ENCODE assay signal across 21 mouse cellular contexts in genomic region chr9:94472963-94473582, GRCm38 (mm10).
DNase-seq lines count a peak whose midpoint lies in the region; ATAC-seq and TF ChIP-seq lines count a peak whose summit lies in the region.
"Had no signal": no experiment of that assay in that cellular context is flagged by ENCODE, and none has a peak within 500 bp of the region (broad histone marks: within the 10 kb centered on the region; RNA-seq: fewer than 3 reads in every experiment).

No protein-coding gene starts in this region.

- H3K27ac ChIP-seq in forebrain, embryonic 13.5 days = no peak overlapping the region
- H3K27ac ChIP-seq in forebrain, embryonic 16.5 days (ENCODE audit: low read length) = no peak overlapping the region
- H3K27ac ChIP-seq in midbrain, embryonic 13.5 days = peak overlapping the region; percentile 25; the same call in 1 of the 2 replicates
- no peak overlapping the region for H3K27ac ChIP-seq in midbrain, embryonic 10.5 days (replicated peaks)
- peak overlapping the region; percentile 52; the same call in 1 of the 2 replicates for H3K27ac ChIP-seq in hindbrain, embryonic 15.5 days (replicated peaks)
- H3K27ac ChIP-seq in midbrain, postnatal 0 days (ENCODE audit: low read depth, low read length) = 0 out of 2 replicates have a peak overlapping the region, but pooled peaks have one; percentile 19
- no peak overlapping the region for H3K27ac ChIP-seq in gastrocnemius, adult 2 months
- H3K27ac ChIP-seq: embryonic facial prominence, embryonic 10.5 days; liver, embryonic 13.5 days; neural tube, embryonic 12.5 days had no signal

- no peak overlapping the region for H3K4me3 ChIP-seq in forebrain, embryonic 13.5 days
- no peak overlapping the region for H3K4me3 ChIP-seq in forebrain, embryonic 16.5 days (replicated peaks; ENCODE audit: low read length)
- H3K4me3 ChIP-seq in midbrain, embryonic 13.5 days (replicated peaks) = no peak overlapping the region
- H3K4me3 ChIP-seq in midbrain, embryonic 10.5 days = no peak overlapping the region
- H3K4me3 ChIP-seq in hindbrain, embryonic 15.5 days = no peak overlapping the region
- no peak overlapping the region for H3K4me3 ChIP-seq in midbrain, postnatal 0 days (ENCODE audit: low read depth, low read length)
- no peak overlapping the region for H3K4me3 ChIP-seq in gastrocnemius, adult 2 months
- H3K4me3 ChIP-seq: embryonic facial prominence, embryonic 10.5 days; erythroblast, embryonic 14.5 days; liver, embryonic 13.5 days; neural tube, embryonic 12.5 days had no signal

- WGBS in forebrain, embryonic 13.5 days = 81% methylated on average over 10 of the region's 10 CpGs
- WGBS in forebrain, embryonic 16.5 days = 82% methylated on average over 10 of the region's 10 CpGs
- WGBS in midbrain, embryonic 13.5 days = 75% methylated on average over 10 of the region's 10 CpGs
- 81% methylated on average over 10 of the region's 10 CpGs for WGBS in midbrain, embryonic 10.5 days
- whole genome bisulfite sequencing in hindbrain, embryonic 15.5 days = 57% methylated on average over 10 of the region's 10 CpGs
- 58% methylated on average over 10 of the region's 10 CpGs for WGBS in midbrain, postnatal 0 days

- ATAC-seq in forebrain, embryonic 13.5 days = peak; percentile 55; the same call in 1 of the 2 replicates
- ATAC-seq in forebrain, embryonic 16.5 days = no peak
- peak; percentile 60 for ATAC-seq in midbrain, embryonic 13.5 days
- ATAC-seq in hindbrain, embryonic 15.5 days (ENCODE audit: low FRiP score, low read depth) = peak; percentile 77
- peak; percentile 69 for ATAC-seq in midbrain, postnatal 0 days (ENCODE audit: low FRiP score)

- no peak overlapping the region for H3K9ac ChIP-seq in forebrain, embryonic 13.5 days
- no peak overlapping the region for H3K9ac ChIP-seq in forebrain, embryonic 16.5 days (replicated peaks; ENCODE audit: low read depth, low read length)
- no peak overlapping the region for H3K9ac ChIP-seq in midbrain, embryonic 13.5 days (replicated peaks)
- H3K9ac ChIP-seq in hindbrain, embryonic 15.5 days = no peak overlapping the region
- H3K9ac ChIP-seq in midbrain, postnatal 0 days (replicated peaks; ENCODE audit: low read length, poor library complexity, severe bottlenecking) = 0 out of 2 replicates have a peak overlapping the region, but pooled peaks have one; percentile 15
- H3K9ac ChIP-seq: liver, embryonic 13.5 days; neural tube, embryonic 12.5 days had no signal

- no peaks in the 10 kb centered on the region for H3K27me3 ChIP-seq in forebrain, embryonic 13.5 days
- no peaks in the 10 kb centered on the region for H3K27me3 ChIP-seq in forebrain, embryonic 16.5 days (replicated peaks; ENCODE audit: control insufficient read depth, insufficient read depth, low read length)
- H3K27me3 ChIP-seq in midbrain, embryonic 13.5 days = no peaks in the 10 kb centered on the region
- H3K27me3 ChIP-seq in midbrain, embryonic 10.5 days (ENCODE audit: low read depth, poor library complexity, severe bottlenecking) = no peaks in the 10 kb centered on the region
- H3K27me3 ChIP-seq in hindbrain, embryonic 15.5 days = no peaks in the 10 kb centered on the region
- no peaks in the 10 kb centered on the region for H3K27me3 ChIP-seq in midbrain, postnatal 0 days (ENCODE audit: insufficient read depth, low read length)
- H3K27me3 ChIP-seq: CH12.LX; liver, embryonic 13.5 days; neural tube, embryonic 12.5 days had no signal

- no peaks in the 10 kb centered on the region for H3K4me1 ChIP-seq in forebrain, embryonic 13.5 days
- no peaks in the 10 kb centered on the region for H3K4me1 ChIP-seq in forebrain, embryonic 16.5 days (replicated peaks; ENCODE audit: control insufficient read depth, insufficient read depth, low read length)
- 0 out of 2 replicates have a peak, but pooled peaks cover 2% of the 10 kb centered on the region for H3K4me1 ChIP-seq in midbrain, embryonic 13.5 days (replicated peaks)
- H3K4me1 ChIP-seq in midbrain, embryonic 10.5 days = no peaks in the 10 kb centered on the region
- H3K4me1 ChIP-seq in hindbrain, embryonic 15.5 days (replicated peaks) = peaks cover 8% of the 10 kb centered on the region; the same call in 1 of the 2 replicates
- no peaks in the 10 kb centered on the region for H3K4me1 ChIP-seq in midbrain, postnatal 0 days (ENCODE audit: insufficient read depth, low read length)
- H3K4me1 ChIP-seq: embryonic facial prominence, embryonic 10.5 days; liver, embryonic 13.5 days; neural tube, embryonic 12.5 days had no signal

- intact Hi-C loops in gastrocnemius, adult 2 months (cut with DNase I) = no loop called here

- H3K4me2 ChIP-seq in forebrain, embryonic 13.5 days = no peak overlapping the region
- H3K4me2 ChIP-seq in forebrain, embryonic 16.5 days (ENCODE audit: low read length) = no peak overlapping the region
- no peak overlapping the region; the same call in 1 of the 2 replicates for H3K4me2 ChIP-seq in midbrain, embryonic 13.5 days (replicated peaks)
- peak overlapping the region; percentile 29; the same call in 1 of the 2 replicates for H3K4me2 ChIP-seq in hindbrain, embryonic 15.5 days
- no peak overlapping the region for H3K4me2 ChIP-seq in midbrain, postnatal 0 days (ENCODE audit: low read depth, low read length, poor library complexity, severe bottlenecking)
- H3K4me2 ChIP-seq: neural tube, embryonic 12.5 days had no signal

- no peak for TF ChIP-seq CTCF in midbrain, postnatal 0 days (IDR thresholded peaks at IDR 0.05)
- no peak for TF ChIP-seq CTCF in gastrocnemius, adult 2 months (IDR thresholded peaks at IDR 0.05)

- no peaks in the 10 kb centered on the region for H3K36me3 ChIP-seq in forebrain, embryonic 13.5 days (ENCODE audit: poor library complexity, severe bottlenecking)
- H3K36me3 ChIP-seq in forebrain, embryonic 16.5 days (ENCODE audit: control insufficient read depth, insufficient read depth) = no peaks in the 10 kb centered on the region
- H3K36me3 ChIP-seq in midbrain, embryonic 13.5 days = no peaks in the 10 kb centered on the region
- no peaks in the 10 kb centered on the region for H3K36me3 ChIP-seq in midbrain, embryonic 10.5 days
- H3K36me3 ChIP-seq in hindbrain, embryonic 15.5 days = no peaks in the 10 kb centered on the region
- H3K36me3 ChIP-seq in midbrain, postnatal 0 days (ENCODE audit: insufficient read depth, low read length) = no peaks in the 10 kb centered on the region
- H3K36me3 ChIP-seq: embryonic facial prominence, embryonic 10.5 days; liver, embryonic 13.5 days; neural tube, embryonic 12.5 days had no signal

- DNase-seq in midbrain, embryonic 10.5 days (ENCODE audit: low spot score) = no peak
- peak; percentile 19 for DNase-seq in midbrain, postnatal 0 days (ENCODE audit: low spot score)
- no peak for DNase-seq in gastrocnemius, adult 2 months
- DNase-seq in spleen, postnatal 4 days (ENCODE audit: low spot score in 2 of 2) = no peak
- DNase-seq: adrenal gland, postnatal 25 days; cerebellum, postnatal 36 days; heart, postnatal 10 days; kidney, adult 18-20 months; kidney, postnatal 14 days; liver, embryonic 13.5 days; lung, postnatal 14 days; retina, postnatal 1 day; thymus, postnatal 4 days had no signal

- H3K9me3 ChIP-seq in forebrain, embryonic 13.5 days (replicated peaks) = no peaks in the 10 kb centered on the region
- H3K9me3 ChIP-seq in forebrain, embryonic 16.5 days (ENCODE audit: control insufficient read depth, low read length) = no peaks in the 10 kb centered on the region
- no peaks in the 10 kb centered on the region for H3K9me3 ChIP-seq in midbrain, embryonic 13.5 days
- H3K9me3 ChIP-seq in midbrain, embryonic 10.5 days (replicated peaks) = no peaks in the 10 kb centered on the region
- H3K9me3 ChIP-seq in hindbrain, embryonic 15.5 days = no peaks in the 10 kb centered on the region
- no peaks in the 10 kb centered on the region for H3K9me3 ChIP-seq in midbrain, postnatal 0 days (ENCODE audit: low read length)
- H3K9me3 ChIP-seq: embryonic facial prominence, embryonic 10.5 days; liver, embryonic 13.5 days; neural tube, embryonic 12.5 days had no signal

Comparison
In these comparisons a context has a peak if more than half of its experiments do, and no peak if none do; other contexts are left out.
1. H3K27ac ChIP-seq: peak in midbrain, embryonic 13.5 days (single experiment), hindbrain, embryonic 15.5 days (single experiment) and midbrain, postnatal 0 days (single experiment); none in forebrain, embryonic 13.5 days (single experiment), forebrain, embryonic 16.5 days (single experiment), midbrain, embryonic 10.5 days (single experiment) and gastrocnemius, adult 2 months (single experiment).